Mouse (Mus musculus): ENCODE measurements around the gene Laptm4a. TPM values are rescaled to one million over a fixed set of nuclear protein-coding genes. Genes with fewer than 3 reads are reported as not detected.

Laptm4a gene
- polyA plus RNA-seq, 1 experiment from 2014 or later: 550 TPM

GRCm38 (mm10) chr12:8902479-8902878, 19.0 kb upstream of the Laptm4a start:
- CTCF ChIA-PET: interaction anchor here (1.5 to 1.7 kb wide), 2 partner anchors 34 to 67 kb away, joined by 4 read pairs; no protein-coding TSS in a partner anchor
- ATAC-seq: no peak
- in situ Hi-C loops (cut with MboI; ENCODE audit: low pct_unique_long_range_greater_than_20kb): no loop called here
- no peak for DNase-seq (ENCODE audit: low read depth, low spot score)
- POLR2A ChIA-PET: interaction anchor here (0.7 kb wide), 1 partner anchor 14 kb away, joined by 3 read pairs; no protein-coding TSS in a partner anchor
- no peak for TF ChIP-seq CTCF (IDR thresholded peaks at IDR 0.05)
- no peaks in the 10 kb centered on the region for H3K27me3 ChIP-seq

GRCm38 (mm10) chr12:8912860-8913685, 8.4 kb upstream of the Laptm4a start:
- ATAC-seq (peak; percentile 6), DNase-seq (ENCODE audit: low read depth, low spot score) (no peak)
- CTCF ChIA-PET: interaction anchor here (1.0 to 2.4 kb wide), 3 partner anchors 13 to 57 kb away, joined by 3 to 14 read pairs (median 4); no protein-coding TSS in a partner anchor
- TF ChIP-seq CTCF (IDR thresholded peaks at IDR 0.05): no peak
- no peaks in the 10 kb centered on the region for H3K27me3 ChIP-seq
- in situ Hi-C loops (cut with MboI; ENCODE audit: low pct_unique_long_range_greater_than_20kb): no loop called here
- POLR2A ChIA-PET: interaction anchor here (0.6 kb wide), 2 partner anchors 89 to 138 kb away, joined by 4 to 9 read pairs; no protein-coding TSS in a partner anchor

DNA sequence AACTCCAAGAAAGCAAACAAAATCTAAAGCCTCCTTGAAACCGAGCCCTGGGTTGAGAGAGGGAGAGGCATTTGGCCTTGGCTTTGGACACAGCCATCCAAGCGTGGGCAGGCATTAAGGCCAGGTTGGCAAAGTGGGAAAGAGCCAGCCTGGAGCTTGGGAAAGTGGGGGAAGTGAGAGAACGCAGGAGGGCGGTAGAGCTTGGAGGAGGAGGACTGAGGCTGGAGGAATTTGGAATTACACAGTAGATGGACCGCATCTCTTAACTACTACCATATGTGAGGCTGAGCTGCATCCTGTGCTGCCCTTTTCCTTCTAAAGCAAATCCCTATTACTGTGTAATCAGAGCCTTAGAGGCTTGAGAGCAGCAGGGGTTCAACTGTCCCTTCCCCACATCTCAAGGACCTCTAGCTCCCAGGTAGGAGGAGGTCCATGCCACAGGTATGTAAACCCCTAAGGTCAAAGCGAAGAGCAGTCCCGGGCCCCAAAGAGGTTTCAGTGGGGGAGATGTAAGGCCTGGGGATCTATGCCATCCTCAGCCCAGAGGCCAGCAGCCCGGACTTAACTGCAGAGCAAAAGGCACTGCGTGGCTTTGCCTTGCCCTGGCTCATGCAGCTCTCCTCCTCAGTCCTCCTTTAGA, 7.6 kb upstream of the Laptm4a start:
- CTCF ChIA-PET: interaction anchor here (1.0 to 2.4 kb wide), 2 partner anchors 13 to 56 kb away, joined by 4 to 14 read pairs; no protein-coding TSS in a partner anchor
- POLR2A ChIA-PET: interaction anchor here (0.6 kb wide), 1 partner anchor 88 kb away, joined by 9 read pairs; no protein-coding TSS in a partner anchor
- H3K27me3 ChIP-seq: no peaks in the 10 kb centered on the region
- no peak for TF ChIP-seq CTCF (IDR thresholded peaks at IDR 0.05)
- DNase-seq (ENCODE audit: low read depth, low spot score) (peak; percentile 61), ATAC-seq (peak; percentile 44)
- in situ Hi-C loops (cut with MboI; ENCODE audit: low pct_unique_long_range_greater_than_20kb): no loop called here

- ATAC-seq (peak; percentile 55), DNase-seq (ENCODE audit: low read depth, low spot score) (peak; percentile 30)
- no peaks in the 10 kb centered on the region for H3K27me3 ChIP-seq
- in situ Hi-C loops (cut with MboI; ENCODE audit: low pct_unique_long_range_greater_than_20kb): no loop called here
- ChIA-PET CTCF (interaction anchor here (0.5 to 1.5 kb wide), 5 partner anchors 19 to 215 kb away, joined by 3 to 4 read pairs (median 3); no protein-coding TSS in a partner anchor), POLR2A (interaction anchor here (0.6 to 1.2 kb wide), 3 partner anchors 14 to 111 kb away, joined by 3 to 5 read pairs (median 4); no protein-coding TSS in a partner anchor)
- TF ChIP-seq CTCF (IDR thresholded peaks at IDR 0.05): no peak
Measured at GRCm38 (mm10) chr12:8916378-8916777, 5.1 kb upstream of the Laptm4a start.

GRCm38 (mm10) chr12:8919231-8919630, 2.2 kb upstream of the Laptm4a start:
- ATAC-seq (no peak), DNase-seq (ENCODE audit: low read depth, low spot score) (no peak)
- POLR2A ChIA-PET: no interaction called here
- no peak for TF ChIP-seq CTCF (IDR thresholded peaks at IDR 0.05)
- in situ Hi-C loops (cut with MboI; ENCODE audit: low pct_unique_long_range_greater_than_20kb): no loop called here
- H3K27me3 ChIP-seq: no peaks in the 10 kb centered on the region
- CTCF ChIA-PET: interaction anchor here (1.2 kb wide), 1 partner anchor 16 kb away, joined by 3 read pairs; no protein-coding TSS in a partner anchor

DNA sequence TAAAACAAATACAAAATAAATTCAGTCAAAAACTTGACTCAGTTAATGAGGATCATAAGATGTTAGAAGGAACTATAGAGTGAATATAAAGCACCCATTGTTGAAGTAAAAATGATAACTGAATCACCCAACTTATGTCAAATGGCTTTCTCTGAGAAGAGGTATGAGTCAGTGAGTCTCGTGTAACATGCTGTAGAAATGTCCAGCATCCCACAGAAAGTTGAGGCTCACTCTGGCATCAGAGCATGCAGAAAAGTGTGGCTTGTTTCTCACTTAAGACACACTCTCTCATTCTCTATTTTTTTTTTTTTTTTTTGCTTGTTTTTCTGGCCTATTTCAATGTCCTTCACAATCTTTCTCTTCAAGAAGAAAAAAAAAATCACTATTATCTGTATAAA, 469 bp upstream of the Laptm4a start:
- in situ Hi-C loops (cut with MboI; ENCODE audit: low pct_unique_long_range_greater_than_20kb): no loop called here
- CTCF ChIA-PET: interaction anchor here (0.7 to 0.8 kb wide), 2 partner anchors 24 to 32 kb away, joined by 3 read pairs; no protein-coding TSS in a partner anchor
- no peak for ATAC-seq

DNA sequence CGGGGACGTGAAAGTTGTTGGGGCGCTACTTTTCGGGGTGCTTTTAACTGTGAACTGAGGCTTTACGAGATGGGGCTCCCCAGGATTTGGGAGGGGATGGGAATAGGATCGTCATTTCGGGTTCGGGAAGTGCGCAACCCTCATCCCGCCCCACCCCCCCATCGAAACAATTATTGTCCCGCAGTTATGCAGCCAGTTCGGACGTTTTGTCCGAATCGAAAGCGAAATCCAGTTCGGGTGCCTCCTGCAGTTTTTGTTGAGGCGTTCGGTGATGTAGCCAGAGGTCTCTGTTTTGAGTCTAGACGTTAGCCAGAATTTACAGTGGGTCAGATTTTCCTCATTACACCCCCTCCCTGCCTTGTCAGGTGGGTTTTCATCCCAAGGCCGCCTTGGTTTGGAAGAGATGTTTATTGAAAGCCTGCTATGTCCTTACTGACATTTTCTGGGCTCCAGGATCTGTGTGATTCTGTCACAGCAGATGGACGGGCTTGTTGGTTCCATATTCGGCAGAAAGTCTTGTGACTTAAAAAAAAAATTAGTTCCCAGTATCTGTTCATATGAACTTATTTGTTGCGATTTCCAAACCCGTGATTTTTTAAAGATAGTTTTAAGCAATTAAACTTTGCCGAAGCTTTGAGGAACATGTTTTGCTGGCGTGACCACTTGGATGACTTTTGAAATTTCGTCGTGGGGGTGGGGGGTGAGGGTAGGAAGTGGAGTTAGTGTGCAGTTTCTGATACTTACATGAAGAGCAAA, 1.1 kb downstream of the Laptm4a start:
- CTCF ChIA-PET: interaction anchor here (2.1 kb wide), 1 partner anchor 14 kb away, joined by 7 read pairs; no protein-coding TSS in a partner anchor
- ATAC-seq: no peak

More for the DNA sequence above, 469 bp upstream of the Laptm4a start:
- no peaks in the 10 kb centered on the region for H3K27me3 ChIP-seq
- peak; percentile 28 for DNase-seq (ENCODE audit: low read depth, low spot score)
- no peak for TF ChIP-seq CTCF (IDR thresholded peaks at IDR 0.05)
- POLR2A ChIA-PET: interaction anchor here (1.0 kb wide), 1 partner anchor 49 kb away, joined by 4 read pairs; no protein-coding TSS in a partner anchor

GRCm38 (mm10) chr12:8923125-8923410, 1.6 kb downstream of the Laptm4a start:
- TF ChIP-seq CTCF (IDR thresholded peaks at IDR 0.05): no peak
- DNase-seq (ENCODE audit: low read depth, low spot score) (no peak), ATAC-seq (no peak)
- in situ Hi-C loops (cut with MboI; ENCODE audit: low pct_unique_long_range_greater_than_20kb): no loop called here
- H3K27me3 ChIP-seq: no peaks in the 10 kb centered on the region
- CTCF ChIA-PET: interaction anchor here (2.1 kb wide), 1 partner anchor 13 kb away, joined by 7 read pairs; no protein-coding TSS in a partner anchor
- POLR2A ChIA-PET: interaction anchor here (0.6 to 1.5 kb wide), 2 partner anchors 22 to 239 kb away, joined by 3 to 5 read pairs; no protein-coding TSS in a partner anchor

More for the DNA sequence above, 1.1 kb downstream of the Laptm4a start:
- H3K27me3 ChIP-seq: no peaks in the 10 kb centered on the region
- DNase-seq (ENCODE audit: low read depth, low spot score): no peak
- POLR2A ChIA-PET: interaction anchor here (0.6 to 1.5 kb wide), 2 partner anchors 22 to 240 kb away, joined by 3 to 5 read pairs; no protein-coding TSS in a partner anchor
- in situ Hi-C loops (cut with MboI; ENCODE audit: low pct_unique_long_range_greater_than_20kb): no loop called here
- no peak for TF ChIP-seq CTCF (IDR thresholded peaks at IDR 0.05)

DNA sequence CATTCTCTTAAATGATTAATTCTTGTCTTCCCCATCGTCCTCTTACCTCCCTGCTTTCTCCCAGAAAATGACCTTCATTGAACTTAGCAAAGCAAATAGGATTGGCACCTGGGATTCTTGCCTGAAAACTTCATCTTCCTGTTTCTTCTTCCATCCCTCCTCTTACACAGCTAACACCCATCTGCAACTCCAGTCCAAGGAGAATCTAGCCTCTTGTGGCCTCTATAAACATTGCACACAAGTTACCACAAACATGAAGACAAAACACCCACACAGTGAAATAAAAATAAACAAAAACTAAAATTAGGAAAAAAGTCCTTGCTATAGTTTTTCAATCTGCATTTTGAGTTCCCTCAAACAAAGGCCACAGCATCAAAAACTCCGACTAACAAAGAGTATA, 2.1 kb downstream of the Laptm4a start:
- POLR2A ChIA-PET: interaction anchor here (1.5 kb wide), 1 partner anchor 23 kb away, joined by 5 read pairs; no protein-coding TSS in a partner anchor
- DNase-seq (ENCODE audit: low read depth, low spot score) (no peak), ATAC-seq (no peak)
- no peaks in the 10 kb centered on the region for H3K27me3 ChIP-seq
- CTCF ChIA-PET: interaction anchor here (0.8 to 2.1 kb wide), 2 partner anchors 13 to 31 kb away, joined by 3 to 7 read pairs; no protein-coding TSS in a partner anchor
- TF ChIP-seq CTCF (IDR thresholded peaks at IDR 0.05): no peak
- in situ Hi-C loops (cut with MboI; ENCODE audit: low pct_unique_long_range_greater_than_20kb): no loop called here

Data from Patski (cell line).